Mouse (Mus musculus) stomach, embryonic 14.5 days (tissue): ENCODE results near the gene Trio. TPM values are rescaled to one million over a fixed set of nuclear protein-coding genes. Genes with fewer than 3 reads are reported as not detected.
A peak's percentile ranks its signal among the peaks of the same experiment; 100 is the strongest.

ENCODE experiments used
- ATAC-seq: fragments of 200-750 bp; cut with Nextera tagmentation; 2 replicates; pipeline ENCODE4 v1.8.0; 2017; ENCODE audit warnings: low read depth, moderate TSS enrichment; ENCODE audit not compliant: insufficient number of reproducible peaks, insufficient read depth, low FRiP score
- H3K27ac ChIP-seq: fragments of 300-500 bp; sonication (generic); 2 replicates; pipeline ENCODE4 v1.5.1; 2014; ENCODE audit warnings: mild to moderate bottlenecking, low read length, moderate library complexity, mixed read lengths
- H3K27me3 ChIP-seq: fragments of 300-500 bp; sonication (generic); 2 replicates; pipeline ENCODE4 v1.6.1; 2014; ENCODE audit warnings: low read length, control low read depth, mixed read lengths; ENCODE audit not compliant: control insufficient read depth, insufficient read depth
- H3K36me3 ChIP-seq: fragments of 300-500 bp; sonication (generic); 2 replicates; pipeline ENCODE4 v1.6.1; 2014; ENCODE audit warnings: mild to moderate bottlenecking, control low read depth, low read length, moderate library complexity, mixed read lengths; ENCODE audit not compliant: control insufficient read depth, insufficient read depth
- H3K4me1 ChIP-seq: fragments of 300-500 bp; sonication (generic); 2 replicates; pipeline ENCODE4 v1.6.1; 2014; ENCODE audit warnings: low read length, control low read depth, mixed read lengths; ENCODE audit not compliant: control insufficient read depth, insufficient read depth
- H3K4me2 ChIP-seq: fragments of 300-500 bp; sonication (generic); replicated peaks from 2 replicates; pipeline ENCODE4 v1.6.1; 2014; ENCODE audit warnings: low read depth, low read length, control low read depth
- H3K4me3 ChIP-seq: fragments of 300-500 bp; sonication (generic); 2 replicates; pipeline ENCODE4 v1.5.1; 2014; ENCODE audit warnings: low read depth, low read length, control low read depth
- H3K9ac ChIP-seq: fragments of 300-500 bp; sonication (generic); replicated peaks from 2 replicates; pipeline ENCODE4 v1.6.1; 2014; ENCODE audit warnings: low read depth, mild to moderate bottlenecking, control low read depth, low read length, moderate library complexity, mixed read lengths
- H3K9me3 ChIP-seq: fragments of 300-500 bp; sonication (generic); 2 replicates; pipeline ENCODE4 v1.6.1; 2016; ENCODE audit warnings: low read depth, low read length, control low read depth; ENCODE audit not compliant: control insufficient read depth
- WGBS: fragments of 180-500 bp; shearing (Covaris S2); extraction: QIAGEN DNeasy Blood & Tissue Kit; methylation state at CpG from one replicate; pipeline ENCODE4 v1.1.7; 2014; 5-methylcytosine and 5-hydroxymethylcytosine counted together
- polyA plus RNA-seq: library from polyadenylated mRNA; unstranded; fragments of >200 nt; fragmentation: Nextera tagmentation; extraction: Ambion mirVana; gene quantifications from 2 replicates; pipeline ENCODE4 v1.2.1, GENCODE M21; 2014

The Trio gene
- polyA plus RNA-seq, 1 experiment from 2014 or later, result 54.2 TPM

DNA sequence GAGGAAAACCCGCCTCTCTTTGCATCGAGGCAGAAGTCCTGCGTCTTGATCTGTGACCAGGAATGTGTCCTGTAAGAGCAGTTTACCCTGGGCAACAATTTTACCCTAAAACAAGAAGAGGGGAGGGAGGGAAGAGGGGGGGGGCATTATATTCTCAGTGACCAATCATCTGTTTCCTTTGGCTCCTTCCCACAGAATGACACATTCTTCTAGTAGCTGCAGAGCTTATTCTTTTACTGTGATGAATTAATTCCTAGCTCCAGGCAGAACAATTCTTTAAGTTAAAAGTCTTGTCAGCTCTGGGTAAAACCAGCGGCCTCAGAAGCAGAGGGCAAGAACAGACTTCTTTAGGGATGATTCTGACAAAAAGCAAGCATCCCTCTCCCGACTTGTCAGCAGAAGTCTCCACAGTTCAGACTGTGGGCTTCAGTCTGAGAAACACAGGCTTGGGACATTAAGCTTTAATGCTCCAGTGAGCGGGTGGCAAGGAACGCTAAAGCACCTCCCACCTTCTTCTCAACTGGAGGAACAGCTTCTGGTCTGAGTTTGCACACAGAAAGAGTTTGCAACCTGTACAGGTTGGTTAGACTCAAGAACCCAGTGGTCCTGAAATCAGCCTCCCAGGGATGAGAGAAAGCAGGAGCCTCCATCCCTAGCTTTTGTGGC, 272.8 kb downstream of the Trio start:
- no peak for ATAC-seq
- Histone ChIP-seq H3K27ac (no peak overlapping the region; the same call in 1 of the 2 replicates), H3K9ac (no peak overlapping the region), H3K27me3 (no peaks in the 10 kb centered on the region), H3K9me3 (no peaks in the 10 kb centered on the region), H3K4me1 (0 out of 2 replicates have a peak, but pooled peaks cover 7% of the 10 kb centered on the region), H3K36me3 (peaks cover 91% of the 10 kb centered on the region), H3K4me3 (no peak overlapping the region), H3K4me2 (no peak overlapping the region)
- 68% methylated on average over 7 of the region's 7 CpGs for WGBS

DNA sequence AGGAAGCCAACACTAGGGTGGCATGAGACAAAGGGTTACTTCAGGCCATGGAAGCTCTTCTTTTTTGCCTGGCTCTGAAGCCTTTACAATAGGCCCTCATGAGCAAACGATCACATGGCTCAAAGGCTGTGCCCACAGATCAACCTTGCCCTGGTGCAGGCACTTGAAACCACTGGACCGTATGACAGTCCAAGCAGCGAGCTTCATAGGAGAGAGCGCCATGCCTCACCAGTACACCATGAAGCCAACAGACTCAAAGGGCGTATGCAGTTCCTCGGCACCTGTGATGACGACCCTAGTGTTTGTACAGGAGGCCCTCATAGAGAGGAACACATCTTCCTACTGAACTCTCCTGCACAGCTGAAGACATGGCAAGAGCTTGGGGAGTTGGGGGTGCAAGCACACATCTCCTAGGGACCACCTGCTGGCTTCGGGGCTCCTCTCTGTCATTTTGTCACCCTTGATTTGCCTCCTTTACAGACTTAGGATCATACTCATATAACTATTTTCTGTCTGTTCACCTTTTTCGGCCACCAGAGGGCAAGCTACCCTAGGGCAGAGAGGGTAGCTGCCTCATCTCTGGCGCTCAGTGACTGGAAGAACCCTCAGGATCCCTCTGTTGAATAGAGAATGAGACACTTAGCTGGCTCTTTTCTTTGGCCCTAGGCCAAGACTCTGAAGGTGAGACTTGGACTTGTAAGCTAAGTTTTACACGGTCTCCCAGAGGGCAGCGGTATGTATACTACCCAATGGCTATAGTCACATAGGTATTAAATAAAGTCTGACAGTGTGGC, 273.8 kb downstream of the Trio start:
- H3K36me3 ChIP-seq, result peaks cover 89% of the 10 kb centered on the region
- H3K4me2 ChIP-seq, result no peak overlapping the region
- WGBS, result 73% methylated on average over 12 of the region's 12 CpGs
- no peaks in the 10 kb centered on the region for H3K27me3 ChIP-seq
- H3K4me3 ChIP-seq, result no peak overlapping the region
- H3K27ac ChIP-seq, result no peak overlapping the region
- H3K9ac ChIP-seq, result no peak overlapping the region
- peak; percentile 51; the same call in 1 of the 2 replicates for ATAC-seq
- H3K4me1 ChIP-seq, result 0 out of 2 replicates have a peak, but pooled peaks cover 7% of the 10 kb centered on the region
- no peaks in the 10 kb centered on the region for H3K9me3 ChIP-seq

DNA sequence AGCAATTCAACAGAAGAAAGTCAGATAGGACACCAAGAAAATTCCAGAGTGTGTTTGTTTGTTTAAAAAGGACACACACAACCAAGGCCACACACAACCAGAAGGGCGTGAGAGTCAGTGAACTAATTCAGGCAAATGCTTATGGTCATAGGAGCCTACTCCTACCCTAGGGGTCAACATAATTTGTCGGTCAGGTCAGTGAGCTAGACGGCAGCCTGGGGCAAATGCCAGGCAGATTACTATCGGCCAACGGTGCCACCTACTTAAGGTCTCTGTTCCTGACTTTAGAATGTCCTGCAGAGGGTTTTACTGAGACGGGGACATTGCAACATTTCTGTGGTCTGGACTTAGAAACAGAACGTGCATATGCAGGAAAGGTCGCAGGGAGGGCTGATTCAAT, 276.9 kb downstream of the Trio start:
- Histone ChIP-seq H3K9ac (no peak overlapping the region), H3K4me3 (no peak overlapping the region), H3K27ac (no peak overlapping the region), H3K4me1 (0 out of 2 replicates have a peak, but pooled peaks cover under 1% of the 10 kb centered on the region), H3K9me3 (no peaks in the 10 kb centered on the region), H3K36me3 (peaks cover 87% of the 10 kb centered on the region), H3K4me2 (no peak overlapping the region), H3K27me3 (no peaks in the 10 kb centered on the region)
- 86% methylated on average over 8 of the region's 8 CpGs for WGBS
- ATAC-seq, result no peak

DNA sequence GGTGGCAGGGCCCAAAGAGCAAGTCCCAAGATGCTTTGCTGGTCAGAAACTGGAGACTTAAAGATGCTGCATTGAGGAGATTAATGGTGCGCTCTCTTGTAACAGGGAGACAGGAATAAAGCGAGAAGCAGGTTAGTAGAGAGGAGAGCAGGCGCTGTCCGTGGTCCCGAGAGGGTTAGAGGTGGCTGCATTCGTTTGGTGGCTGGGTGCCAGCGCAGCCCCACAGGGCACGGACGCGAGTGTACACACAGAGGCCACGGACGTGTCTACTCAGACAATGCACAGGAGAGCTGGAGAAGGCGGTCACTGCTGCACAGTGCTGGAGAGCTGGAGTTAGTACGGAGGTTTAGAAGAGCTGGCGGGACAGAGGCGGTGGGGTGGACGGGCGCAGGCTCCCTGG, 278.1 kb downstream of the Trio start:
- no peaks in the 10 kb centered on the region for H3K27me3 ChIP-seq
- H3K4me1 ChIP-seq, result no peaks in the 10 kb centered on the region
- peaks cover 88% of the 10 kb centered on the region for H3K36me3 ChIP-seq
- no peak for ATAC-seq
- WGBS, result 86% methylated on average over 18 of the region's 18 CpGs
- no peak overlapping the region for H3K4me2 ChIP-seq
- no peaks in the 10 kb centered on the region for H3K9me3 ChIP-seq
- no peak overlapping the region for H3K9ac ChIP-seq
- H3K27ac ChIP-seq, result no peak overlapping the region
- H3K4me3 ChIP-seq, result no peak overlapping the region

DNA sequence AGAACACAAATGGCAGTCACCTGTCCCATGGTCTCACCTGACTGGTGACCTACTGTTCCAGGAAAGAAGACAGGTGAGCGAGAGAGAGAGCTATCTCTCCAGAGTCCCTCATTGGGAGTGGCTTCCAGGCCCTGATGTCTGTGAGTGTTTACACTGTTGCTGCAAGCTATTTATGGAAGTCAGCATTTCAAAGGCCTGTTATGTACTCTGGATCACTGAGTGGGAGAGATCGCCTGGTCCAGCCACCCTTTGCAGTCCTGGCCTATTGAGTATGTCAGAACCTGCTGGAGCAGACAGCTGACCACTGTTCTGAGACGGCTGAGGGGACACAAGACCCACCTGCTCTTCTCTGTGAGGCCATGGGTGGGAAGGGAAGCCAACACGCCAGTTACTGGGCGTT, 280.7 kb downstream of the Trio start:
- Histone ChIP-seq H3K4me2 (no peak overlapping the region), H3K27me3 (no peaks in the 10 kb centered on the region), H3K9me3 (no peaks in the 10 kb centered on the region), H3K9ac (no peak overlapping the region), H3K36me3 (peaks cover 81% of the 10 kb centered on the region), H3K4me3 (no peak overlapping the region), H3K27ac (no peak overlapping the region), H3K4me1 (no peaks in the 10 kb centered on the region)
- no peak for ATAC-seq
- 87% methylated on average over 5 of the region's 5 CpGs for WGBS

DNA sequence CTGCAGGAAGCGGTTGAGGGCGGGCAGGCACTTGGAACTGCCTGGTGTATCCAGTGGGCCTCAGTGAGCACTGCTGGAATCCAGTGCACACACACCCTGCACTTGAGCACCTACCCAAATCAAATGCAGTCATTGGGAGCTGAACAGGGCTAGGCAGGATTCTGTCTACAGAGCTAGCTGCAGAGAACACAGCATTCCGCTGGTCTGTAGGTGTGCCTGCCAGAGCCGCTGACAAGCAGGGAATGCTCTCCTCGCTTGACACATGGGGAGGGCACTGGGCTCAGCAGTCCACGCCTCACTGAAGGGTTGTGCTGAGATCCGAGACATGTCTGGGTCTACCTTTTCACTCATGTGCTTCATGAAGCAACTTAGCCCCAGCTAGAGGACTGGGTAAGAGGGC, 285.6 kb downstream of the Trio start:
- no peak overlapping the region for H3K27ac ChIP-seq
- H3K27me3 ChIP-seq, result no peaks in the 10 kb centered on the region
- WGBS, result 83% methylated on average over 7 of the region's 7 CpGs
- H3K4me2 ChIP-seq, result no peak overlapping the region
- no peaks in the 10 kb centered on the region for H3K4me1 ChIP-seq
- H3K4me3 ChIP-seq, result no peak overlapping the region
- no peaks in the 10 kb centered on the region for H3K9me3 ChIP-seq
- H3K9ac ChIP-seq, result no peak overlapping the region
- ATAC-seq, result no peak
- H3K36me3 ChIP-seq, result peaks cover 71% of the 10 kb centered on the region

DNA sequence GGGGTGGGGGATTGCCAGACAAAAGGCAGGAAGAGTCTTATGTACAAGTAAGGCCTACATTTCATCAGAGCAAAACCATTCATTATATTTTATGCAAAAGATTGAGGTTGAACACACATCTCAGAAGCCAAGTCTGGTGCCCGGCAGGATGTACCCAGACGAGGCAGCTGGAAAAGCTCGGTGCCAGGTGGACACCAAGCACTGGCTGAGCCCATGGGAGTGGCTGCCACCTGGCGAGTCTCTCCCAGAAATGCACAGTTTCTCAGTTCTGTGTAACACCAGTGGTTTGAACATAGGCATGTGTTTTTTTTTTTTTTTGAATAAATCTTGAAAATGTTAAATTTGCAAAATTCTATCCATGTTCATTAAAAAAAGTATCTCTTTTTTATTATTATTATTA, 293.8 kb downstream of the Trio start:
- H3K27me3 ChIP-seq, result no peaks in the 10 kb centered on the region
- no peaks in the 10 kb centered on the region for H3K9me3 ChIP-seq
- no peaks in the 10 kb centered on the region for H3K4me1 ChIP-seq
- H3K27ac ChIP-seq, result no peak overlapping the region
- H3K9ac ChIP-seq, result no peak overlapping the region
- H3K4me3 ChIP-seq, result no peak overlapping the region
- no peak overlapping the region for H3K4me2 ChIP-seq
- no peak for ATAC-seq
- H3K36me3 ChIP-seq, result peaks cover 50% of the 10 kb centered on the region
- 81% methylated on average over 4 of the region's 4 CpGs for WGBS

DNA sequence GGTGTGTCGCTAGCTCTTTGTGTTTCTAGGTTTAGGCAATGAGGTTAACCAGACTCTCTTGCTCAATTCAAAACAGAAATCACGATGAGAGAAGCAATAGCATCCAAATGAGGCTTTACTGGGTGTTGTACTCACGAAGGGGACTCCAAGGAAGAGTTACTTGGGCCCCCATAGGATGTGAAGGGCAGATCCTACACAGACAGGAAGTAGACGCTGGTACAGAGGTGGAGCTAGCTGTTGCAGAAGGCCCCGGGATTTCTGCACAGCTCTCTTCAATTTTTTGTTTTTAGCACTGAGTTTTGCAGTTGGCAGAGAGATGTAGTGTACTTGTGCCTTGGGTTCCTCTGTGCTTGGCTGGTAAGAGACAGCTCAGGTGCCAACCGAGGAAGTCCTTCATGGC, 299.4 kb downstream of the Trio start:
- Histone ChIP-seq H3K4me3 (no peak overlapping the region), H3K27me3 (no peaks in the 10 kb centered on the region), H3K36me3 (no peaks in the 10 kb centered on the region; the same call in 1 of the 2 replicates), H3K27ac (no peak overlapping the region), H3K4me2 (no peak overlapping the region), H3K9ac (no peak overlapping the region), H3K4me1 (no peaks in the 10 kb centered on the region), H3K9me3 (no peaks in the 10 kb centered on the region)
- no peak for ATAC-seq
- WGBS, result 77% methylated on average over 6 of the region's 6 CpGs
